Mouse (Mus musculus): ENCODE data around the gene Lhfp. TPM values are rescaled to one million over a fixed set of nuclear protein-coding genes. Genes with fewer than 3 reads are reported as not detected.

Lhfp gene
- total RNA-seq, 2 experiments from 2014 or later, result 30.2 to 37.0 TPM

GRCm38 (mm10) chr3:53289589-53290219, 248.4 kb downstream of the Lhfp start:
- intact Hi-C loops (cut with DNase I), result no loop called here
- DNase-seq (ENCODE audit: low spot score in 2 of 2), result no peak

- no peak for DNase-seq (ENCODE audit: low spot score in 2 of 2)
- intact Hi-C loops (cut with DNase I), result no loop called here
Measured at GRCm38 (mm10) chr3:53291185-53291584, 249.9 kb downstream of the Lhfp start.

- DNase-seq (ENCODE audit: low spot score in 2 of 2), result no peak
- intact Hi-C loops (cut with DNase I), result no loop called here
Measured at GRCm38 (mm10) chr3:53291945-53292344, 250.6 kb downstream of the Lhfp start.

- intact Hi-C loops (cut with DNase I), result no loop called here
- no peak for DNase-seq (ENCODE audit: low spot score in 2 of 2)
Measured at GRCm38 (mm10) chr3:53292474-53292873, 251.1 kb downstream of the Lhfp start.

GRCm38 (mm10) chr3:53292979-53293378, 251.7 kb downstream of the Lhfp start:
- intact Hi-C loops (cut with DNase I), result no loop called here
- no peak for DNase-seq (ENCODE audit: low spot score in 2 of 2)

GRCm38 (mm10) chr3:53293901-53294433, 252.6 kb downstream of the Lhfp start:
- intact Hi-C loops (cut with DNase I), result no loop called here
- no peak for DNase-seq (ENCODE audit: low spot score in 2 of 2)

GRCm38 (mm10) chr3:53294855-53295254, 253.5 kb downstream of the Lhfp start:
- DNase-seq (ENCODE audit: low spot score in 2 of 2), result no peak
- intact Hi-C loops (cut with DNase I), result no loop called here

- intact Hi-C loops (cut with DNase I), result no loop called here
- no peak for DNase-seq (ENCODE audit: low spot score in 2 of 2)
Measured at GRCm38 (mm10) chr3:53301866-53302265, 260.5 kb downstream of the Lhfp start.

- DNase-seq (ENCODE audit: low spot score in 2 of 2), result no peak
Measured at GRCm38 (mm10) chr3:53304123-53304900, 263.0 kb downstream of the Lhfp start.

GRCm38 (mm10) chr3:53305860-53306259, 264.5 kb downstream of the Lhfp start:
- intact Hi-C loops (cut with DNase I), result no loop called here
- no peak for DNase-seq (ENCODE audit: low spot score in 2 of 2)

More at GRCm38 (mm10) chr3:53304123-53304900, 263.0 kb downstream of the Lhfp start:
- intact Hi-C loops (cut with DNase I), result no loop called here

GRCm38 (mm10) chr3:53308649-53309048, 267.3 kb downstream of the Lhfp start:
- no peak for DNase-seq (ENCODE audit: low spot score in 2 of 2)
- intact Hi-C loops (cut with DNase I), result no loop called here

- no peak for DNase-seq (ENCODE audit: low spot score in 2 of 2)
- intact Hi-C loops (cut with DNase I), result no loop called here
Measured at GRCm38 (mm10) chr3:53310093-53310492, 268.8 kb downstream of the Lhfp start.

GRCm38 (mm10) chr3:53310615-53311014, 269.3 kb downstream of the Lhfp start:
- intact Hi-C loops (cut with DNase I), result no loop called here
- DNase-seq (ENCODE audit: low spot score in 2 of 2), result no peak

Other genes with a start within 250 kb of the Lhfp start
- 10 to 100 TPM; 32.8 to 36.3 TPM for gene Cog6, start 24.3 kb upstream of the Lhfp start, total RNA-seq (2021)